Mouse (Mus musculus) E14TG2a.4 (cell line): ENCODE measurements around the gene Pax3.

Experiments used
- CTCF ChIP-seq: conservative IDR thresholded peaks from 2 replicates; pipeline ENCODE4 v1.5.1; 2014; ENCODE audit warnings: low read length
- POU5F1 ChIP-seq: IDR thresholded peaks from 2 replicates; pipeline ENCODE4 v1.6.1; 2014; ENCODE audit warnings: low read length, borderline replicate concordance

- TF ChIP-seq CTCF: no peak
- TF ChIP-seq POU5F1: no peak
Observed at GRCm38 (mm10) chr1:78191331-78191730, 5.6 kb downstream of the Pax3 start.
